Mouse (Mus musculus): ENCODE measurements around the gene Tenm3. TPM values are rescaled to one million over a fixed set of nuclear protein-coding genes. Genes with fewer than 3 reads are reported as not detected.

The Tenm3 gene
- polyA plus RNA-seq, 1 experiment from 2014 or later = 47.0 TPM

- H3K9me3 ChIP-seq (replicated peaks; ENCODE audit: control insufficient read depth, low read length) = no peaks in the 10 kb centered on the region
- no peak overlapping the region for H3K4me2 ChIP-seq (ENCODE audit: low read depth, low read length)
- H3K27me3 ChIP-seq (ENCODE audit: control insufficient read depth, insufficient read depth, low read length) = no peaks in the 10 kb centered on the region
- H3K27ac ChIP-seq (replicated peaks; ENCODE audit: low read depth, low read length) = no peak overlapping the region
- DNase-seq (ENCODE audit: low spot score) (no peak), ATAC-seq (replicated peaks; ENCODE audit: insufficient number of reproducible peaks, low FRiP score, low TSS enrichment, low read depth) (no peak)
- H3K4me1 ChIP-seq (ENCODE audit: control insufficient read depth, insufficient read depth, low read length) = no peaks in the 10 kb centered on the region
- WGBS = 61% methylated on average over 1 of the region's 1 CpGs
- no peak overlapping the region for H3K9ac ChIP-seq (replicated peaks; ENCODE audit: low read length)
- no peak overlapping the region for H3K4me3 ChIP-seq (ENCODE audit: low read depth, low read length)
- H3K36me3 ChIP-seq (replicated peaks; ENCODE audit: control insufficient read depth, insufficient read depth, low read depth, low read length) = no peaks in the 10 kb centered on the region
These were observed 366.9 kb downstream of the Tenm3 start for GRCm38 (mm10) chr8:48476896-48477295.

GRCm38 (mm10) chr8:48467633-48468032, 376.1 kb downstream of the Tenm3 start:
- WGBS = 68% methylated on average over 5 of the region's 5 CpGs
- ATAC-seq (replicated peaks; ENCODE audit: insufficient number of reproducible peaks, low FRiP score, low TSS enrichment, low read depth) (no peak), DNase-seq (ENCODE audit: low spot score) (peak; percentile 50)
- Histone ChIP-seq H3K4me3 (ENCODE audit: low read depth, low read length) (no peak overlapping the region), H3K27ac (replicated peaks; ENCODE audit: low read depth, low read length) (no peak overlapping the region), H3K4me2 (ENCODE audit: low read depth, low read length) (no peak overlapping the region), H3K9me3 (replicated peaks; ENCODE audit: control insufficient read depth, low read length) (no peaks in the 10 kb centered on the region), H3K9ac (replicated peaks; ENCODE audit: low read length) (no peak overlapping the region), H3K36me3 (replicated peaks; ENCODE audit: control insufficient read depth, insufficient read depth, low read depth, low read length) (no peaks in the 10 kb centered on the region), H3K4me1 (ENCODE audit: control insufficient read depth, insufficient read depth, low read length) (no peaks in the 10 kb centered on the region; the same call in 1 of the 2 replicates), H3K27me3 (ENCODE audit: control insufficient read depth, insufficient read depth, low read length) (no peaks in the 10 kb centered on the region)

- H3K27ac ChIP-seq (replicated peaks; ENCODE audit: low read depth, low read length) = 0 out of 2 replicates have a peak overlapping the region, but pooled peaks have one; percentile 28
- no peaks in the 10 kb centered on the region for H3K4me1 ChIP-seq (ENCODE audit: control insufficient read depth, insufficient read depth, low read length)
- no peak overlapping the region for H3K4me2 ChIP-seq (ENCODE audit: low read depth, low read length)
- no peaks in the 10 kb centered on the region for H3K9me3 ChIP-seq (replicated peaks; ENCODE audit: control insufficient read depth, low read length)
- no peaks in the 10 kb centered on the region for H3K27me3 ChIP-seq (ENCODE audit: control insufficient read depth, insufficient read depth, low read length)
- DNase-seq (ENCODE audit: low spot score) (peak; percentile 70), ATAC-seq (replicated peaks; ENCODE audit: insufficient number of reproducible peaks, low FRiP score, low TSS enrichment, low read depth) (0 out of 2 replicates have a peak, but pooled peaks have one; percentile 46)
- H3K9ac ChIP-seq (replicated peaks; ENCODE audit: low read length) = no peak overlapping the region
- 29% methylated on average over 5 of the region's 5 CpGs for WGBS
- no peak overlapping the region for H3K4me3 ChIP-seq (ENCODE audit: low read depth, low read length)
- H3K36me3 ChIP-seq (replicated peaks; ENCODE audit: control insufficient read depth, insufficient read depth, low read depth, low read length) = no peaks in the 10 kb centered on the region
These were observed 385.4 kb downstream of the Tenm3 start for GRCm38 (mm10) chr8:48458373-48458772.

GRCm38 (mm10) chr8:48456328-48457124, 387.2 kb downstream of the Tenm3 start:
- no peaks in the 10 kb centered on the region for H3K27me3 ChIP-seq (ENCODE audit: control insufficient read depth, insufficient read depth, low read length)
- peak; percentile 66 for ATAC-seq (replicated peaks; ENCODE audit: insufficient number of reproducible peaks, low FRiP score, low TSS enrichment, low read depth)
- no peak overlapping the region for H3K9ac ChIP-seq (replicated peaks; ENCODE audit: low read length)
- H3K4me2 ChIP-seq (ENCODE audit: low read depth, low read length) = no peak overlapping the region
- no peaks in the 10 kb centered on the region for H3K9me3 ChIP-seq (replicated peaks; ENCODE audit: control insufficient read depth, low read length)
- H3K4me3 ChIP-seq (ENCODE audit: low read depth, low read length) = no peak overlapping the region
- no peaks in the 10 kb centered on the region; the same call in 1 of the 2 replicates for H3K4me1 ChIP-seq (ENCODE audit: control insufficient read depth, insufficient read depth, low read length)
- 38% methylated on average over 22 of the region's 22 CpGs for whole genome bisulfite sequencing
- no peaks in the 10 kb centered on the region for H3K36me3 ChIP-seq (replicated peaks; ENCODE audit: control insufficient read depth, insufficient read depth, low read depth, low read length)
- peak overlapping the region; percentile 25; the same call in 1 of the 2 replicates for H3K27ac ChIP-seq (replicated peaks; ENCODE audit: low read depth, low read length)
- DNase-seq (ENCODE audit: low spot score) = peak; percentile 52

- Histone ChIP-seq H3K9ac (replicated peaks; ENCODE audit: low read length) (no peak overlapping the region), H3K4me3 (ENCODE audit: low read depth, low read length) (no peak overlapping the region)
These were observed 392.5 kb downstream of the Tenm3 start for GRCm38 (mm10) chr8:48451247-48451635.

GRCm38 (mm10) chr8:48450397-48451246, 393.1 kb downstream of the Tenm3 start:
- ATAC-seq (replicated peaks; ENCODE audit: insufficient number of reproducible peaks, low FRiP score, low TSS enrichment, low read depth) = peak; percentile 76
- Histone ChIP-seq H3K4me1 (ENCODE audit: control insufficient read depth, insufficient read depth, low read length) (no peaks in the 10 kb centered on the region; the same call in 1 of the 2 replicates), H3K27me3 (ENCODE audit: control insufficient read depth, insufficient read depth, low read length) (no peaks in the 10 kb centered on the region), H3K9ac (replicated peaks; ENCODE audit: low read length) (no peak overlapping the region), H3K4me3 (ENCODE audit: low read depth, low read length) (no peak overlapping the region), H3K9me3 (replicated peaks; ENCODE audit: control insufficient read depth, low read length) (no peaks in the 10 kb centered on the region), H3K36me3 (replicated peaks; ENCODE audit: control insufficient read depth, insufficient read depth, low read depth, low read length) (no peaks in the 10 kb centered on the region), H3K4me2 (ENCODE audit: low read depth, low read length) (no peak overlapping the region), H3K27ac (replicated peaks; ENCODE audit: low read depth, low read length) (no peak overlapping the region; the same call in 1 of the 2 replicates)
- WGBS = 50% methylated on average over 23 of the region's 23 CpGs
- DNase-seq (ENCODE audit: low spot score) = peak; percentile 67

More at GRCm38 (mm10) chr8:48451247-48451635, 392.5 kb downstream of the Tenm3 start:
- Histone ChIP-seq H3K4me2 (ENCODE audit: low read depth, low read length) (no peak overlapping the region), H3K4me1 (ENCODE audit: control insufficient read depth, insufficient read depth, low read length) (no peaks in the 10 kb centered on the region; the same call in 1 of the 2 replicates), H3K9me3 (replicated peaks; ENCODE audit: control insufficient read depth, low read length) (no peaks in the 10 kb centered on the region), H3K27me3 (ENCODE audit: control insufficient read depth, insufficient read depth, low read length) (no peaks in the 10 kb centered on the region), H3K27ac (replicated peaks; ENCODE audit: low read depth, low read length) (no peak overlapping the region; the same call in 1 of the 2 replicates), H3K36me3 (replicated peaks; ENCODE audit: control insufficient read depth, insufficient read depth, low read depth, low read length) (no peaks in the 10 kb centered on the region)
- 28% methylated on average over 7 of the region's 7 CpGs for WGBS
- ATAC-seq (replicated peaks; ENCODE audit: insufficient number of reproducible peaks, low FRiP score, low TSS enrichment, low read depth) (no peak), DNase-seq (ENCODE audit: low spot score) (peak; percentile 49)

- ATAC-seq (replicated peaks; ENCODE audit: insufficient number of reproducible peaks, low FRiP score, low TSS enrichment, low read depth) (no peak), DNase-seq (ENCODE audit: low spot score) (peak; percentile 73)
- WGBS = 3% methylated on average over 3 of the region's 3 CpGs
- H3K27me3 ChIP-seq (ENCODE audit: control insufficient read depth, insufficient read depth, low read length) = no peaks in the 10 kb centered on the region
- no peak overlapping the region for H3K9ac ChIP-seq (replicated peaks; ENCODE audit: low read length)
- H3K9me3 ChIP-seq (replicated peaks; ENCODE audit: control insufficient read depth, low read length) = no peaks in the 10 kb centered on the region
- H3K4me2 ChIP-seq (ENCODE audit: low read depth, low read length) = no peak overlapping the region
- H3K4me1 ChIP-seq (ENCODE audit: control insufficient read depth, insufficient read depth, low read length) = no peaks in the 10 kb centered on the region; the same call in 1 of the 2 replicates
- no peaks in the 10 kb centered on the region for H3K36me3 ChIP-seq (replicated peaks; ENCODE audit: control insufficient read depth, insufficient read depth, low read depth, low read length)
- no peak overlapping the region for H3K4me3 ChIP-seq (ENCODE audit: low read depth, low read length)
- no peak overlapping the region; the same call in 1 of the 2 replicates for H3K27ac ChIP-seq (replicated peaks; ENCODE audit: low read depth, low read length)
These were observed 394.1 kb downstream of the Tenm3 start for GRCm38 (mm10) chr8:48449625-48450024.

Data from embryonic facial prominence, embryonic 11.5 days (tissue).